Mouse (Mus musculus) erythroblast, embryonic 14.5 days (primary cell): ENCODE data around the gene Pdzd7. TPM values are rescaled to one million over a fixed set of nuclear protein-coding genes. Genes with fewer than 3 reads are reported as not detected.

Experiments used
- H3K27me3 ChIP-seq: 2 replicates; pipeline ENCODE4 v1.6.1; 2012; ENCODE audit warnings: inconsistent platforms; ENCODE audit not compliant: control insufficient read depth
- H3K36me3 ChIP-seq: 2 replicates; pipeline ENCODE4 v1.6.1; 2012; ENCODE audit warnings: mild to moderate bottlenecking, inconsistent platforms; ENCODE audit not compliant: control insufficient read depth
- H3K4me1 ChIP-seq: 2 replicates; pipeline ENCODE4 v1.6.1; 2012; ENCODE audit warnings: inconsistent platforms; ENCODE audit not compliant: control insufficient read depth
- H3K4me3 ChIP-seq: replicated peaks from 2 replicates; pipeline ENCODE3; 2012; ENCODE audit warnings: moderate library complexity, mild to moderate bottlenecking, inconsistent platforms
- H3K9me3 ChIP-seq: 2 replicates; pipeline ENCODE4 v1.6.1; 2012; ENCODE audit warnings: low read length, inconsistent platforms, mixed read lengths; ENCODE audit not compliant: control insufficient read depth
- GATA1 ChIP-seq: IDR thresholded peaks from 2 replicates; pipeline ENCODE4 v1.6.1; 2012; ENCODE audit warnings: low read length, inconsistent platforms, mixed read lengths
- TAL1 ChIP-seq: IDR thresholded peaks from 3 replicates; pipeline ENCODE4 v1.6.1; 2012; ENCODE audit warnings: low read length, inconsistent platforms, mixed read lengths
- polyA plus RNA-seq: library from polyadenylated mRNA; stranded (reverse); fragments of >175 nt; gene quantifications from 2 replicates; pipeline ENCODE4 v1.2.3, GENCODE M21; 2012

Pdzd7 gene
- polyA plus RNA-seq, 1 experiment = not detected

GRCm38 (mm10) chr19:45065226-45065625, 19.7 kb upstream of the Pdzd7 start:
- Histone ChIP-seq H3K36me3 (no peaks in the 10 kb centered on the region), H3K27me3 (peaks cover 36% of the 10 kb centered on the region), H3K9me3 (no peaks in the 10 kb centered on the region), H3K4me3 (no peak overlapping the region), H3K4me1 (peaks cover 36% of the 10 kb centered on the region)
- no peak for TF ChIP-seq GATA1
- no peak for TF ChIP-seq TAL1

DNA sequence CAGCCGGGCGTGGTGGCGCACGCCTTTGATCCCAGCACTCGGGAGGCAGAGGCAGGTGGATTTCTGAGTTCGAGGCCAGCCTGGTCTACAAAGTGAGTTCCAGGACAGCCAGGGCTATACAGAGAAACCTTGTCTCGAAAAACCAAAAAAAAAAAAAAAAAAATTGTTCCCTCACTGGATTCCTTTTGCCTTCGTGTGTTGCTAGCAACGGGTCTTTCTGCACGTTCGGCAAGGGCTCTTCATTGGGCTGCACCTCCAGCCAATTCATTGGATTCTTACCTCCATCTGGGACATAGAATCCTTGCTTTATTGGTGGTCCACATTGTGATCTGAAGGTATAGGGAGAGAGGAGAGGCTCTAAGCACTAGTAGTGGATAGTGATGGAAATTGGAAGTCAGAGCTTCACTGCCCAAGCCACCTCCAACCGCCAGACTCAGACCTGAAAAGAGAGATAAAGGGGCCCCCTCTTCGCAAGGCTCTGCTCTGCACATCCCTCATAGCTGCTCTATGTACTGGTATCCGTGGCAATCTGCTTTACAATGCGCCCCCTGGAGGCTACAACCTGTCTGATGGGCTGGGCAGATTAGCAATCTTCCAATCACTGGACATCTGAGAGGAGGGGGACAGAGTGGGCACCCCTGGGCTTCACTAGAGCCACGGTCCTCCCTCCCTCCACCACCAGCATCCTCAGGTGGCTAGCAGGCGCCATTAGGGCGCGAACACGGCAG, 18.2 kb upstream of the Pdzd7 start:
- H3K27me3 ChIP-seq = peaks cover 36% of the 10 kb centered on the region
- peak overlapping the region; percentile 26 for H3K4me3 ChIP-seq
- no peaks in the 10 kb centered on the region for H3K9me3 ChIP-seq
- no peak for TF ChIP-seq TAL1
- peak; percentile 55 for TF ChIP-seq GATA1
- H3K36me3 ChIP-seq = no peaks in the 10 kb centered on the region
- peaks cover 46% of the 10 kb centered on the region for H3K4me1 ChIP-seq

DNA sequence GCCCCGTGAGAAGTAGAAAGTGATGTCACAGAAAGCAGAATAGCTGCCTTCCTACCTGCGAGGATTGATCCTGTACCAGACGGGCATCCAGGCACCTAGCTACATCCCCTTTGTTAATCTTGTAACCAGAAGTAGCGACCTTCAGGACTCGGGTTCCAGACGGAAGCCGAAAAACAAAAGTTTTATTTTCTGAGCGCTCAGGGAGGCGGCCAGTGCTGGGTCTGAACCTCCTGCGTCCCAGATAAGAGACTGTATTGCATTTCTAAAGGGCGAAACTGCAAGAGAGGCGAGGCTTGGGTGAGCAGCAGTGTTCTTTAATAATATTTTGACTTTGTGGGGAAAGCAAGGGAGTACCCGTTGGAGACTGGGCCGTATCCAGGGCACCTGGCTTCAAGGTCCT, 13.3 kb upstream of the Pdzd7 start:
- H3K4me3 ChIP-seq = peak overlapping the region; percentile 83
- no peaks in the 10 kb centered on the region for H3K9me3 ChIP-seq
- no peaks in the 10 kb centered on the region for H3K36me3 ChIP-seq
- peaks cover 47% of the 10 kb centered on the region for H3K4me1 ChIP-seq
- peak; percentile 35 for TF ChIP-seq GATA1
- TF ChIP-seq TAL1 = no peak
- peaks cover under 1% of the 10 kb centered on the region; the same call in 1 of the 2 replicates for H3K27me3 ChIP-seq

DNA sequence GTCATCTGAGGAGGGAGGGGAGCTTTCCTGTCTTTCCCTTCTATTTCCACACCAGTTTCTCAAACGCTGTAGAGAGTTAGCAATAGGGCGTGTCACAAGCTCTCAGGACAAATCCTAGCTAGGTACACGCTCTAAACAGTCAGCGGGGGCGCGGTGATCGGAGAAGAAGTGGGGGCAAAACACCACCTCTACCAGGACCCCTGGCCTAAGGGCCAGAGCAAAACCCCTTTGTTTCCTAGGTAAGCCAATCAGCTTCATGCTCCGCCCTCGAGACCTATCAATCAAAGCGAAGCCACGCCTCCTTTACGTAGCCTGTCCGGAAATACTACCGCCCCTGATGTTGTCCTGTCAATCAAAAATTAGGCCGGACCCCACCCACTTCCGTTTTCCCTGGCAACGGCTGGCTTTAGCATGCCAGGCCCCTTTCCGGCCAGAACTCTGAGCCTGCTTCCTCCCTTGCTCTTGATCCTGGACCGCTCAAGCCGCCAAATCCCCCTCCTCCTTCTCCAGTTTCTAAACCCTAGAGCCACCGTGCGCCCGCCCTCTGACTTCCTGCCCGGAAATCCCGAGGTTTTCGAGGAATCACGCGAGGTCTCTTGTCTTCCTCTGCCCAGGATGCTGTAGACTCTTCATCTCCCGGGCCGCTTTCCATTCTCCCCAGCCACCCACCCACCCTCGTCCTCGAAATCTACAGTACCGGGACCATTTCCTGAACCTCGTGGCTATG, 12.8 kb upstream of the Pdzd7 start:
- peak overlapping the region; percentile 83 for H3K4me3 ChIP-seq
- H3K4me1 ChIP-seq = peaks cover 44% of the 10 kb centered on the region
- TF ChIP-seq TAL1 = no peak
- TF ChIP-seq GATA1 = no peak
- H3K9me3 ChIP-seq = no peaks in the 10 kb centered on the region
- H3K27me3 ChIP-seq = no peaks in the 10 kb centered on the region
- no peaks in the 10 kb centered on the region for H3K36me3 ChIP-seq

GRCm38 (mm10) chr19:45057724-45058112, 12.2 kb upstream of the Pdzd7 start:
- Histone ChIP-seq H3K36me3 (no peaks in the 10 kb centered on the region), H3K4me3 (peak overlapping the region; percentile 83), H3K9me3 (no peaks in the 10 kb centered on the region), H3K4me1 (peaks cover 44% of the 10 kb centered on the region), H3K27me3 (no peaks in the 10 kb centered on the region)
- TF ChIP-seq TAL1 (no peak), GATA1 (no peak)

DNA sequence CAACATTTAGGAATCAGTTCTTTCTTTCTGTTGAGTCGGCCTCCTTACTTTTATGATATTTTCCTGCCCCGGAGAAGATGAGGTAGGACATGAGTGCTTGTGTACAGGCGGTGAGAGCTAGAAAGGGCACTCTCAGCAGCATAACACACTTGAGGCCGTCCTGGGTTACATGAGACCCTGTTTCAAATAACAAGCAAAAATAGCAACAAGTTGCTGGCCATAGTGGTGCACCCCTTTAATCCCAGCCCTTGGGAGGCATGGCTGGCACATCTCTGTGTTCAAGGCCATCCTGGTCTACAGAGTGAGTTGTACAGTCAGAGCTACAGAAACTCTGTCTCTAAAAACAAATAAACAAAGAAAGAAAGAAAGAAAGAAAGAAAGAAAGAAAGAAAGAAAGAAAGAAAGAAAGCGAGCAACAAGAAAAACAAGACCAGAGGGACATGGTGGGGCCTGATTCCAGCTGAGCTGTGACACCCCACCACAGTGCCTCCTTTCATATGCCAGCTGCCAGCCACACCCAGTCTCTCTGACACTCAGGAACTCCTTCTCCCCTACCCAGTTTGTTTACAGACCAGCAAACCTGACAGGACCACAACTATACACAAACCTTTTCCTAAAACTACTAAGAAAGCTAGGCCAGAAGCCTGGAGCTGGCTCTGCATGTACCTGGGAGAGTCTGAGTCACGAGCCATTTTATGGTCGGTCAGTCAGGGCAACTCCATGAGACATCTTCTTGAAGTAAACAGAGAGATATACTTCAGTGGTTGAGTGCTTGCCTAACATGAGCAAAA, 11.6 kb upstream of the Pdzd7 start:
- H3K27me3 ChIP-seq = no peaks in the 10 kb centered on the region
- no peaks in the 10 kb centered on the region for H3K9me3 ChIP-seq
- TF ChIP-seq GATA1 (no peak), TAL1 (no peak)
- peak overlapping the region; percentile 83 for H3K4me3 ChIP-seq
- no peaks in the 10 kb centered on the region for H3K36me3 ChIP-seq
- H3K4me1 ChIP-seq = peaks cover 44% of the 10 kb centered on the region

DNA sequence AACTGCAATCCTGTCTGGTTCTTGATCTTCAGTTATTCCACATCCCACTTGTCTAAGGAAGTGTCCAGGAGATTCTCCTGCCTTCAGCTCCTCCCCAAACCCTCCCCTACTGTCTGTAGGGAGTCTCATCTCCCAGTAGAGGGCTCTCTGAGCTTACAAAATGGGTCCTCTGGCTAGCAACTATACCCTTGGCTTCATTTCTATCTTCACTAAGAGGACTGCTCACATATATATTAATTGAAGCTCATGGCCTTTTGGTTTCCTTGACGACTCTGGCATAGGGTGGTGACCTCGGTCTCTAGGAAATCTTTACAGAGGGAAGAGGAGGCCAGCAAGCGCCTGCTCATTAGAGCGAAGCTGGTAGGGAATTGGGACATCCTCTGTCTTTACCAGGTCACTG, 10.8 kb upstream of the Pdzd7 start:
- H3K36me3 ChIP-seq = no peaks in the 10 kb centered on the region
- H3K4me3 ChIP-seq = no peak overlapping the region
- no peak for TF ChIP-seq GATA1
- TF ChIP-seq TAL1 = no peak
- peaks cover 44% of the 10 kb centered on the region for H3K4me1 ChIP-seq
- no peaks in the 10 kb centered on the region for H3K27me3 ChIP-seq
- no peaks in the 10 kb centered on the region for H3K9me3 ChIP-seq

DNA sequence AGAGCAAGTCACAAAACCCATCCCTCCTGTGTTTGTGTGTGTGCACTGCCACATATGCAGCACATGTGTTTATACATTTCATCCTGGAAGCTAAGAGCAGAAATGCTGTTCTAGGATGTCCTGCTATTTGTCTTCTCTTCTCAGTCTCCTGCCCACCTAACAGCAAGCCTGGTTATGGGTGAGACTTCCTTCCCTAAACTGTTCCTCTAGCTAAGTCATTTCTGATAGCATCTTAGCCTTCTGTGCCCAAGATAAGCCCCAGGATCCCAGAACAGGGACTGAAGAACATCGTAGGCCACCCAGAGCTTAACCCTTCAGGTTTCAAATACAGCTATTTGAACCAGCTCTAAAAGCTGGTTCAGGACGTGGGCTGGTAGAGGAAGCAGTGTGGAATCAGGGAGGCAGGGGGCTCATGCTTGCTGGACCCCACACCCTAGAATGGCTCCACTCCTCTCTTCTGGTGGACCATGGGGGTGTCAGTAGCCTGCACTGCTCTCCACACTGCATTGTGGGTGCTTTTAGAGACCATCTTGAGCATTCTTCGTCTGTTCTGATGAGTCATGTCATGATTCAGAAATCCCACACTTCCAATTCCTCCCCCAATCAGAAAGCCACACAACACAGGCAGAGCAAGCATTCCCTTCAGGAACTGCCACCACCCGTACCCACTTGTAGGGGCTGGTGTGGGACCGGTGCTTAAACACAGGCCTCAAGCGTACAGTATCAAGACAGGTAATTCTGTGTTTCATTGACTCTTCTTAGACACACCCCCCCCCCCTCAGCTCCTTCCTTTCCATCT, 9.6 kb upstream of the Pdzd7 start:
- no peak overlapping the region for H3K4me3 ChIP-seq

More for the DNA sequence above, 9.6 kb upstream of the Pdzd7 start:
- Histone ChIP-seq H3K9me3 (no peaks in the 10 kb centered on the region), H3K4me1 (peaks cover 40% of the 10 kb centered on the region), H3K36me3 (no peaks in the 10 kb centered on the region), H3K27me3 (no peaks in the 10 kb centered on the region)
- TF ChIP-seq GATA1 (no peak), TAL1 (no peak)
